Mouse (Mus musculus) hindbrain, embryonic 11.5 days (tissue): Measurements from ENCODE around the gene Rgl3. TPM values are rescaled to one million over a fixed set of nuclear protein-coding genes. Genes with fewer than 3 reads are reported as not detected.

ENCODE experiments used
- ATAC-seq: fragments of 200-750 bp; cut with Nextera tagmentation; 2 replicates; pipeline ENCODE4 v1.8.0; 2017; ENCODE audit warnings: mild to moderate bottlenecking, moderate TSS enrichment, moderate library complexity; ENCODE audit not compliant: low FRiP score
- DNase-seq: peaks from one replicate; pipeline ENCODE4 v3.0.0-alpha.2; 2015; ENCODE audit warnings: low spot score
- H3K27ac ChIP-seq: fragments of 300-500 bp; sonication (generic); 2 replicates; pipeline ENCODE4 v1.5.1; 2014; ENCODE audit warnings: mild to moderate bottlenecking, low read depth, low read length
- H3K27me3 ChIP-seq: fragments of 300-500 bp; sonication (generic); 2 replicates; pipeline ENCODE4 v1.6.1; 2014; ENCODE audit warnings: mild to moderate bottlenecking, low read length, moderate library complexity, mixed read lengths; ENCODE audit not compliant: control insufficient read depth, insufficient read depth
- H3K36me3 ChIP-seq: fragments of 300-500 bp; sonication (generic); 2 replicates; pipeline ENCODE4 v1.6.1; 2014; ENCODE audit warnings: mild to moderate bottlenecking, low read length, moderate library complexity, mixed read lengths; ENCODE audit not compliant: control insufficient read depth, insufficient read depth
- H3K4me1 ChIP-seq: fragments of 300-500 bp; sonication (generic); replicated peaks from 2 replicates; pipeline ENCODE4 v1.6.1; 2014; ENCODE audit warnings: low read length, mixed read lengths; ENCODE audit not compliant: control insufficient read depth, insufficient read depth
- H3K4me2 ChIP-seq: fragments of 300-500 bp; sonication (generic); replicated peaks from 2 replicates; pipeline ENCODE4 v1.6.1; 2014; ENCODE audit warnings: mild to moderate bottlenecking, low read depth, low read length
- H3K4me3 ChIP-seq: fragments of 300-500 bp; sonication (generic); 2 replicates; pipeline ENCODE4 v1.5.1; 2014; ENCODE audit warnings: low read depth, low read length
- H3K9ac ChIP-seq: fragments of 300-500 bp; sonication (generic); 2 replicates; pipeline ENCODE4 v1.6.1; 2014; ENCODE audit warnings: low read depth, low read length
- H3K9me3 ChIP-seq: fragments of 300-500 bp; sonication (generic); 2 replicates; pipeline ENCODE4 v1.6.1; 2016; ENCODE audit warnings: low read length; ENCODE audit not compliant: control insufficient read depth
- WGBS: fragments of 180-500 bp; shearing (Covaris S2); extraction: QIAGEN DNeasy Blood & Tissue Kit; methylation state at CpG from one replicate; pipeline ENCODE4 v1.1.7; 2014; 5-methylcytosine and 5-hydroxymethylcytosine counted together
- polyA plus RNA-seq: library from polyadenylated mRNA; unstranded; fragments of >200 nt; fragmentation: Nextera tagmentation; extraction: Ambion mirVana; gene quantifications from 2 replicates; pipeline ENCODE4 v1.2.1, GENCODE M21; 2014

Gene Rgl3
- polyA plus RNA-seq, 1 experiment from 2014 or later, result 2.0 TPM

- no peak overlapping the region for H3K4me2 ChIP-seq
- no peak overlapping the region for H3K27ac ChIP-seq
- WGBS, result 88% methylated on average over 1 of the region's 1 CpGs
- no peaks in the 10 kb centered on the region for H3K9me3 ChIP-seq
- no peak overlapping the region for H3K4me3 ChIP-seq
- H3K9ac ChIP-seq, result no peak overlapping the region
- no peaks in the 10 kb centered on the region for H3K36me3 ChIP-seq
- H3K27me3 ChIP-seq, result no peaks in the 10 kb centered on the region
- no peak for DNase-seq
- no peak for ATAC-seq
- H3K4me1 ChIP-seq, result peaks cover 4% of the 10 kb centered on the region; the same call in 1 of the 2 replicates
Measured at GRCm38 (mm10) chr9:21925506-21925905, 63.7 kb downstream of the Rgl3 start.

- DNase-seq, result no peak
- WGBS, result 87% methylated on average over 3 of the region's 3 CpGs
Measured at GRCm38 (mm10) chr9:21925034-21925433, 64.2 kb downstream of the Rgl3 start.

DNA sequence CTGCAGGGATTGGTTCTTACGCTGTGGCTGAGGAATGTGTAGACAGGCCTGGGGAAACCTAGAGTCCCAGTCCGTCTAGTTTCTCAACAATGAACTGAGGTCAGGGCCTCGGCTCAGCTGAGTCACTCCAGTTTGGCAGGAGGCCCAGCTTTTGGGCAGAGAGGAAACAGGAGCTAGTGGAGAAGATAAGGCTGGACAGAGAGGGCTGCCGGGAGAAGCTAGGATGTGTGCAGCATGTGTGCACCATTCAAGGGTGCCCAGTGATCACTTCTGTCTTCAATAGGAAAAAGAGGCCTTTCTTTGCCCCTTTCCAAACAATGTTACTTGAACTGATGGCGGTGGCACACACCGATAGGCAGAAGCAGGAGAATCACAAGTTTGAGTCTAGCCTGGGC is 65.2 kb downstream of the Rgl3 start:
- H3K4me2 ChIP-seq, result no peak overlapping the region
- no peaks in the 10 kb centered on the region for H3K27me3 ChIP-seq
- DNase-seq, result no peak
- no peak overlapping the region for H3K9ac ChIP-seq
- ATAC-seq, result no peak
- WGBS, result 83% methylated on average over 6 of the region's 6 CpGs
- no peaks in the 10 kb centered on the region for H3K9me3 ChIP-seq
- peaks cover 4% of the 10 kb centered on the region; the same call in 1 of the 2 replicates for H3K4me1 ChIP-seq
- no peak overlapping the region for H3K4me3 ChIP-seq
- H3K36me3 ChIP-seq, result no peaks in the 10 kb centered on the region
- H3K27ac ChIP-seq, result no peak overlapping the region

More at GRCm38 (mm10) chr9:21925034-21925433, 64.2 kb downstream of the Rgl3 start:
- Histone ChIP-seq H3K27me3 (no peaks in the 10 kb centered on the region), H3K9ac (no peak overlapping the region), H3K4me1 (peaks cover 4% of the 10 kb centered on the region; the same call in 1 of the 2 replicates), H3K4me3 (no peak overlapping the region), H3K4me2 (no peak overlapping the region), H3K9me3 (no peaks in the 10 kb centered on the region), H3K36me3 (no peaks in the 10 kb centered on the region), H3K27ac (no peak overlapping the region)
- no peak for ATAC-seq

GRCm38 (mm10) chr9:21923490-21924098 is 65.7 kb downstream of the Rgl3 start:
- ATAC-seq, result no peak
- DNase-seq, result no peak
- no peak overlapping the region for H3K9ac ChIP-seq
- H3K27me3 ChIP-seq, result no peaks in the 10 kb centered on the region
- no peak overlapping the region for H3K27ac ChIP-seq
- H3K4me1 ChIP-seq, result peaks cover 4% of the 10 kb centered on the region; the same call in 1 of the 2 replicates
- no peaks in the 10 kb centered on the region for H3K36me3 ChIP-seq
- H3K9me3 ChIP-seq, result no peaks in the 10 kb centered on the region
- no peak overlapping the region for H3K4me3 ChIP-seq
- no peak overlapping the region for H3K4me2 ChIP-seq
- WGBS, result 76% methylated on average over 3 of the region's 3 CpGs

DNA sequence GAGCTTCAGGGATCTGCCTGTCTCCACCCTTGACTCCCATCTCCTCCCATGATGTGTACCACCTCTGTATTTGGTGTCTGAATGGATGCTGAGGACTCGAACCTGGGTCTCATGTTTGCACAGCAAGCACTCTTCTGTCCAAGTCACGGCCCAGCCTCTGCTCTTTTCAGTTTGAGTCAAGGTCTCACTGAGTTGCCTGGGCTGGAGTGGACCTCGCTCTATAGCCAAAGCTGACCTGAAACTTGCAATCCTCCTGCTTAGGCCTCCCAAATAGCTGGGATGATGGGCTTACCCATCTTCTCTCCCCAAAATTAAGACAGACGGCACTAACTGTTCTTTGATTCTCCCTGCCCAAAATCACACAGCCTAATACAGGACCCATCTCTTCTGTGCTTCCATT is 66.2 kb downstream of the Rgl3 start:
- WGBS, result 89% methylated on average over 4 of the region's 4 CpGs
- ATAC-seq, result no peak
- no peak overlapping the region for H3K9ac ChIP-seq
- H3K36me3 ChIP-seq, result no peaks in the 10 kb centered on the region
- no peaks in the 10 kb centered on the region for H3K27me3 ChIP-seq
- no peaks in the 10 kb centered on the region for H3K9me3 ChIP-seq
- H3K4me1 ChIP-seq, result peaks cover 4% of the 10 kb centered on the region
- no peak overlapping the region for H3K4me2 ChIP-seq
- H3K4me3 ChIP-seq, result no peak overlapping the region
- H3K27ac ChIP-seq, result no peak overlapping the region
- DNase-seq, result no peak

Other genes starting within 250 kb of the Rgl3 start
- gene Spc24, start 229.1 kb downstream of the Rgl3 start, polyA plus RNA-seq, result 94.3 and 101 TPM in 2 replicates
- 4.1 and 4.7 TPM in 2 replicates for gene Kank2, start 190.7 kb downstream of the Rgl3 start, polyA plus RNA-seq
- gene Angptl8, start 153.9 kb downstream of the Rgl3 start, polyA plus RNA-seq, result 0.74 TPM in 1 of 2 replicates, not detected in the other
- 16.3 and 21.4 TPM in 2 replicates for gene Dock6, start 136.8 kb downstream of the Rgl3 start, polyA plus RNA-seq
- gene Rab3d, start 71.3 kb downstream of the Rgl3 start, polyA plus RNA-seq, result 8.6 and 9.5 TPM in 2 replicates
- 3.3 and 3.9 TPM in 2 replicates for gene Ccdc159, start 62.0 kb downstream of the Rgl3 start, polyA plus RNA-seq
- gene Tmem205, start 61.9 kb downstream of the Rgl3 start, polyA plus RNA-seq, result 34.7 and 39.3 TPM in 2 replicates
- gene Plppr2, start 52.4 kb downstream of the Rgl3 start, polyA plus RNA-seq, result 21.0 and 22.3 TPM in 2 replicates
- 14.6 and 20.4 TPM in 2 replicates for gene Swsap1, start 33.7 kb downstream of the Rgl3 start, polyA plus RNA-seq
- 4.2 and 5.2 TPM in 2 replicates for gene Epor, start 25.9 kb downstream of the Rgl3 start, polyA plus RNA-seq
- 5.5 and 5.7 TPM in 2 replicates for gene Ccdc151, start 13.2 kb upstream of the Rgl3 start, polyA plus RNA-seq
- gene Prkcsh, start 13.4 kb upstream of the Rgl3 start, polyA plus RNA-seq, result 84.6 TPM in 2 replicates
- gene Elavl3, start 62.6 kb upstream of the Rgl3 start, polyA plus RNA-seq, result 72.9 and 85.2 TPM in 2 replicates
- 0.56 TPM in 1 of 2 replicates, not detected in the other for gene Gm49318, start 81.8 kb upstream of the Rgl3 start, polyA plus RNA-seq
- 8.1 and 9.2 TPM in 2 replicates for gene Zfp653, start 81.9 kb upstream of the Rgl3 start, polyA plus RNA-seq
- gene Ecsit, start 96.0 kb upstream of the Rgl3 start, polyA plus RNA-seq, result 32.4 and 38.4 TPM in 2 replicates
- gene Cnn1, start 109.8 kb upstream of the Rgl3 start, polyA plus RNA-seq, result 1.8 and 2.1 TPM in 2 replicates
- gene Elof1, start 127.7 kb upstream of the Rgl3 start, polyA plus RNA-seq, result 211 and 213 TPM in 2 replicates
- gene Acp5, start 146.3 kb upstream of the Rgl3 start, polyA plus RNA-seq, result 17.1 and 18.7 TPM in 2 replicates
- 60.5 and 64.1 TPM in 2 replicates for gene Pigyl, start 167.4 kb upstream of the Rgl3 start, polyA plus RNA-seq
- not detected in 2 replicates for gene Zfp872, start 198.6 kb upstream of the Rgl3 start, polyA plus RNA-seq
- gene Zfp809, start 236.3 kb upstream of the Rgl3 start, polyA plus RNA-seq, result 11.9 and 13.4 TPM in 2 replicates